Mouse (Mus musculus) heart, embryonic 11.5 days (tissue): ENCODE data around the gene Sppl2b. TPM values are rescaled to one million over a fixed set of nuclear protein-coding genes. Genes with fewer than 3 reads are reported as not detected.
"Not testable (repeated sequence)": the region's sequence is repeated elsewhere in the genome, so short reads cannot be mapped to it uniquely, and the experiment has no call there.

Experiments
- ATAC-seq: fragments of 200-750 bp; cut with Nextera tagmentation; replicated peaks from 2 replicates; pipeline ENCODE4 v1.8.0; 2017; ENCODE audit warnings: moderate library complexity; ENCODE audit not compliant: insufficient number of reproducible peaks, low FRiP score, low TSS enrichment
- H3K27ac ChIP-seq: fragments of 300-500 bp; sonication (generic); 2 replicates; pipeline ENCODE4 v1.5.1; 2014; ENCODE audit warnings: mild to moderate bottlenecking, low read depth, low read length
- H3K27me3 ChIP-seq: fragments of 300-500 bp; sonication (generic); 2 replicates; pipeline ENCODE4 v1.6.1; 2014; ENCODE audit warnings: mild to moderate bottlenecking, low read length, mixed read lengths; ENCODE audit not compliant: control insufficient read depth, insufficient read depth
- H3K36me3 ChIP-seq: fragments of 300-500 bp; sonication (generic); 2 replicates; pipeline ENCODE4 v1.6.1; 2014; ENCODE audit warnings: mild to moderate bottlenecking, low read length, moderate library complexity, mixed read lengths; ENCODE audit not compliant: control insufficient read depth, insufficient read depth
- H3K4me1 ChIP-seq: fragments of 300-500 bp; sonication (generic); 2 replicates; pipeline ENCODE4 v1.6.1; 2014; ENCODE audit warnings: low read length; ENCODE audit not compliant: control insufficient read depth, insufficient read depth
- H3K4me2 ChIP-seq: fragments of 300-500 bp; sonication (generic); 2 replicates; pipeline ENCODE4 v1.6.1; 2014; ENCODE audit warnings: mild to moderate bottlenecking, moderate library complexity
- H3K4me3 ChIP-seq: fragments of 300-500 bp; sonication (generic); 2 replicates; pipeline ENCODE4 v1.5.1; 2014; ENCODE audit warnings: low read depth, low read length
- H3K9ac ChIP-seq: fragments of 300-500 bp; sonication (generic); 2 replicates; pipeline ENCODE4 v1.6.1; 2014; ENCODE audit warnings: mild to moderate bottlenecking, low read depth, low read length, moderate library complexity
- H3K9me3 ChIP-seq: fragments of 300-500 bp; sonication (generic); replicated peaks from 2 replicates; pipeline ENCODE4 v1.6.1; 2016; ENCODE audit warnings: low read length; ENCODE audit not compliant: control insufficient read depth
- WGBS: fragments of 180-500 bp; shearing (Covaris S2); extraction: QIAGEN DNeasy Blood & Tissue Kit; methylation state at CpG from one replicate; pipeline ENCODE4 v1.1.7; 2014; ENCODE audit not compliant: insufficient replicate concordance; 5-methylcytosine and 5-hydroxymethylcytosine counted together
- polyA plus RNA-seq: library from polyadenylated mRNA; unstranded; fragments of >200 nt; fragmentation: Nextera tagmentation; extraction: Ambion mirVana; gene quantifications from 2 replicates; pipeline ENCODE4 v1.2.1, GENCODE M21; 2014

Sppl2b gene
- polyA plus RNA-seq, 1 experiment from 2014 or later: 26.3 TPM

DNA sequence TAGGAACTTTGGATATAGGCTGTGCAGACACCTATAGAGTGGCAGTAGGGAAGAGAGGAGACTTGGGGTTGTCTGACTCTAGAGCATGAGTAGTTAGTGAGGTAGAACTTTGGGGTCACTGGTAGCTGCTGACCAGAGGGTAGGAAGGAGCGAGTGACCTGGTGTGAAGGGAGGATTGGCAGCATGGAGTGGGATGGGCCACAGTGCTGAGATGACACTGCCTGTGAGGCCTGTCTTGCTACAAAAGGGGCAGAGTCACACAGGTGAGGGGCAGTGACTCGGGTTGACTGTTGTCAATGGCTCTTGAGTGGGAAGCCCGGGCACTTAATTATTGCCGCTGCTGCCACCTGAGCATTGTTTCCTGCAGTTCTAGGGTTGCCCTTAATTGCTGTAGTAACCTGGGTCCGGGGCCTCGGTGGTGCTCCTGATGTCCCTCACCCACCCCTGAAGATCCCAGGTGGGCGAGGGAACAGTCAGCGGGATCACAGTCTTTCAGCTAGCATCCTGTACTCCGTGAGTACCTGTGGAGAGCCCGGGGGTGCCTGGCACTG is 27.1 kb upstream of the Sppl2b start:
- peaks cover 7% of the 10 kb centered on the region for H3K36me3 ChIP-seq
- no peak for ATAC-seq
- H3K27me3 ChIP-seq: no peaks in the 10 kb centered on the region
- WGBS: 76% methylated on average over 10 of the region's 10 CpGs
- H3K9me3 ChIP-seq: no peaks in the 10 kb centered on the region
- peaks cover 30% of the 10 kb centered on the region for H3K4me1 ChIP-seq
- peak overlapping the region; percentile 99 for H3K4me2 ChIP-seq
- H3K9ac ChIP-seq: peak overlapping the region; percentile 90
- no peak overlapping the region for H3K27ac ChIP-seq
- peak overlapping the region; percentile 76 for H3K4me3 ChIP-seq

GRCm38 (mm10) chr10:80828587-80828986 is 26.5 kb upstream of the Sppl2b start:
- H3K9me3 ChIP-seq, ATAC-seq, H3K4me3 ChIP-seq, H3K27me3 ChIP-seq, H3K36me3 ChIP-seq, H3K27ac ChIP-seq, H3K9ac ChIP-seq: not testable (repeated sequence)
- Histone ChIP-seq H3K4me2 (peak overlapping the region; percentile 99), H3K4me1 (peaks cover 30% of the 10 kb centered on the region)
- WGBS: 91% methylated on average over 9 of the region's 9 CpGs

DNA sequence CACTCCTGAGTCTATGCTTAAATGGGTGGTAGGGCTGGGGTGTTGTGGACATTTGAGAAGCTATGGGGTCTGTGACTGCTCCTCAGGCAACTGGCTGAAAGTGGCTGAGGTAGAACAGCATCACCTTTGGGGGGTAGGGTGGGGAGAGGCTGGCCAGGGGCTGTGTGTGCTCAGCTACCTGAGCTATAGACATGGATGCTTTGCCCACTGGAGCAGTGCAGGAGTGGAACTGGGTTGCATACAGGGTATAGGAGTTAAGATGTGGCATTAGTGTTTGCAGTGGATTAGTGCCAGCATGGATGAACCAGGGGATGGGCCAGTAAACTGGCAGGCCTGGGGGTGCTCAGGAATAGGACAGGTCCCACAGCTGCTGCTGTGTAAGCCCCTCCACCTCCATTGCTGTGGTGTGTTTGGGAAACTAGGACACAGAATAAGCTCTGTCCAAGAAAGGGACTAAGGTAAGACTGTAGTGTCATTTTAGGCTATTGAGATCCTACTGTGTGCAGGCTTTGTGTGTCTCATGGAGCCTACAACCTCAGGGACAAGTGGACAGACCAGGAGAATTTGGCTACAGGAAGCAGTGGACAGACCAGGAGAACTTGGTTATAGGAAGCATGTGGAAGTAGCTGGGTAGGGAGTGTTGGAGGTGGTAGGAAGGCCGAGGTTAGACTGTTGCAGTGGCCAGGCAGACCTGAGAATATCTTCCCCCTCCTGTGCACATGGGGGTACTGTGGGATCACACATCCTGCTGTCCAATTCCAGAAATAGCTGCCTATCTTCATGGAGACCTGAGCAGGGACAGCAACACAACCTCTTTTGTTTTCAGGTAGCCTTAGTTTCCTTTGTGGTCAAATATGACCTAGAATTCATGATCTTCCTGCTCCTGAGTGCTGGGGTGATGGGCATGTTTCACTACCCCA is 25.5 kb upstream of the Sppl2b start:
- H3K4me1 ChIP-seq: peaks cover 30% of the 10 kb centered on the region
- 39% methylated on average over 1 of the region's 1 CpGs for WGBS
- H3K4me3 ChIP-seq: no peak overlapping the region
- no peak for ATAC-seq
- no peaks in the 10 kb centered on the region for H3K9me3 ChIP-seq
- no peak overlapping the region for H3K9ac ChIP-seq
- H3K36me3 ChIP-seq: peaks cover 7% of the 10 kb centered on the region
- H3K27ac ChIP-seq: no peak overlapping the region
- no peak overlapping the region; the same call in 1 of the 2 replicates for H3K4me2 ChIP-seq
- peaks cover 14% of the 10 kb centered on the region for H3K27me3 ChIP-seq

GRCm38 (mm10) chr10:80831136-80831535 is 23.9 kb upstream of the Sppl2b start:
- ATAC-seq: no peak
- Histone ChIP-seq H3K9me3 (no peaks in the 10 kb centered on the region), H3K4me2 (no peak overlapping the region), H3K9ac (no peak overlapping the region), H3K27ac (no peak overlapping the region), H3K27me3 (peaks cover 30% of the 10 kb centered on the region), H3K4me3 (no peak overlapping the region), H3K36me3 (peaks cover 7% of the 10 kb centered on the region), H3K4me1 (peaks cover 39% of the 10 kb centered on the region)
- 3% methylated on average over 9 of the region's 9 CpGs for WGBS

- no peak overlapping the region for H3K4me2 ChIP-seq
- no peaks in the 10 kb centered on the region for H3K9me3 ChIP-seq
- peaks cover 42% of the 10 kb centered on the region for H3K27me3 ChIP-seq
- H3K27ac ChIP-seq: no peak overlapping the region
- H3K9ac ChIP-seq: no peak overlapping the region
- no peak for ATAC-seq
- no peak overlapping the region for H3K4me3 ChIP-seq
- 63% methylated on average over 7 of the region's 7 CpGs for WGBS
- peaks cover 7% of the 10 kb centered on the region for H3K36me3 ChIP-seq
- peaks cover 49% of the 10 kb centered on the region for H3K4me1 ChIP-seq
These were observed 22.3 kb upstream of the Sppl2b start for GRCm38 (mm10) chr10:80832818-80833217.

DNA sequence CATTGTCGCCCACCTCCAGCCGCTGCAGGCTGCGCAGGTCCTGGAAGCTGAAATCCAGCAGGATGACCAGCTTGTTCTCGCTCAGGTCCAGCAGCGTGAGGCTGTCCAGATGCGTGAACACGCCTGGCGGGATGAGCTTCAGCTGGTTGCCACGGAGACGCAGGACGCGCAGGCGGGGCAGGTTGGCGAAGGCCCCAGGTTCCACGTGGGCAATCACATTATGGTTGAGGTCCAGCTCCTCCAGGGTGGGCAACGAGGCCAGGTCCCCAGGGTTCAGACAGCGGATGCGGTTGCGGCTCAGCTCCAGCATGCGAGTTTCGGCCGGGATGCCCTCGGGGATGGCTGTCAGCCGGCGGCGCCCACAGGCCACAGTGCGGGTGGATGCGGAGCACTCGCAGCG is 19.5 kb upstream of the Sppl2b start:
- H3K4me2 ChIP-seq: no peak overlapping the region
- 50% methylated on average over 30 of the region's 30 CpGs for WGBS
- no peaks in the 10 kb centered on the region for H3K36me3 ChIP-seq
- H3K9me3 ChIP-seq: no peaks in the 10 kb centered on the region
- peak overlapping the region; percentile 21; the same call in 1 of the 2 replicates for H3K4me3 ChIP-seq
- 0 out of 2 replicates have a peak overlapping the region, but pooled peaks have one; percentile 17 for H3K9ac ChIP-seq
- no peak for ATAC-seq
- H3K4me1 ChIP-seq: peaks cover 40% of the 10 kb centered on the region
- peaks cover 49% of the 10 kb centered on the region for H3K27me3 ChIP-seq
- H3K27ac ChIP-seq: no peak overlapping the region

- H3K27ac ChIP-seq: peak overlapping the region; percentile 2; the same call in 1 of the 2 replicates
- H3K27me3 ChIP-seq: peaks cover 57% of the 10 kb centered on the region
- WGBS: 36% methylated on average over 7 of the region's 7 CpGs
- no peak overlapping the region for H3K9ac ChIP-seq
- H3K4me1 ChIP-seq: peaks cover 31% of the 10 kb centered on the region
- no peaks in the 10 kb centered on the region for H3K9me3 ChIP-seq
- no peak overlapping the region; the same call in 1 of the 2 replicates for H3K4me2 ChIP-seq
- H3K4me3 ChIP-seq: no peak overlapping the region
- no peaks in the 10 kb centered on the region for H3K36me3 ChIP-seq
- no peak for ATAC-seq
These were observed 18.1 kb upstream of the Sppl2b start for GRCm38 (mm10) chr10:80836949-80837379.

DNA sequence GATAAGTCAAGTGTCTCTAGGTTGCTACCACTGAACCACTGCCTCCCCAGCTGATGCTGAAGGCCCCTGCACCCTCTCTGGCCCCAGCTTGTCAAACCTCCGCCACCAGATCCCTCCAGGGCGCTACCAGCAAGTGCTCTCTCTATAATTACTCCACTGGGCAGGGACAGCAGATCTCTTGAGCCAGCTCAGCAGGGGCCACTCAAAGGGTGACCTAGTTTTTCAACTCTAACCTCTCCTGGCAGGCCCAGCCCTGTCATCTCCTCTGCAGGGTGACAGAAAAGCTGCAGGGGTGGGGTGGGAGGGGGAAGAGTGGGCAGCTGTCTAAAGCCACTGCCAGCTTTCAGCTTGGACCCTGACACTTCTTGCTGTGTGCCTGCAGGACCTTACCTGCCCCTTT is 17.2 kb upstream of the Sppl2b start:
- 32% methylated on average over 2 of the region's 2 CpGs for WGBS
- peaks cover 66% of the 10 kb centered on the region for H3K27me3 ChIP-seq
- H3K4me3 ChIP-seq: no peak overlapping the region
- no peak overlapping the region; the same call in 1 of the 2 replicates for H3K4me2 ChIP-seq
- 0 out of 2 replicates have a peak overlapping the region, but pooled peaks have one; percentile 56 for H3K9ac ChIP-seq
- H3K36me3 ChIP-seq: no peaks in the 10 kb centered on the region
- peaks cover 31% of the 10 kb centered on the region for H3K4me1 ChIP-seq
- H3K9me3 ChIP-seq: no peaks in the 10 kb centered on the region
- peak overlapping the region; percentile 57; the same call in 1 of the 2 replicates for H3K27ac ChIP-seq
- no peak for ATAC-seq
